Mouse (Mus musculus) heart, postnatal 0 days (tissue): ENCODE measurements around the gene Slc22a5. TPM values are rescaled to one million over a fixed set of nuclear protein-coding genes. Genes with fewer than 3 reads are reported as not detected.

Source experiments
- ATAC-seq: fragments of 200-750 bp; cut with Nextera tagmentation; 2 replicates; pipeline ENCODE4 v1.8.0; 2017; ENCODE audit warnings: low read depth, moderate number of reproducible peaks, moderate library complexity; ENCODE audit not compliant: insufficient read depth
- DNase-seq: peaks from one replicate; pipeline ENCODE4 v3.0.0-alpha.2; 2016; ENCODE audit warnings: low spot score
- H3K27ac ChIP-seq: fragments of 300-500 bp; sonication (generic); 2 replicates; pipeline ENCODE4 v1.5.1; 2014; ENCODE audit warnings: low read depth, mild to moderate bottlenecking
- H3K27me3 ChIP-seq: fragments of 300-500 bp; sonication (generic); 2 replicates; pipeline ENCODE4 v1.6.1; 2014; ENCODE audit warnings: low read length, mixed read lengths; ENCODE audit not compliant: control insufficient read depth, insufficient read depth
- H3K36me3 ChIP-seq: fragments of 300-500 bp; sonication (generic); replicated peaks from 2 replicates; pipeline ENCODE4 v1.6.1; 2014; ENCODE audit warnings: low read length, mixed read lengths; ENCODE audit not compliant: control insufficient read depth, insufficient read depth
- H3K4me1 ChIP-seq: fragments of 300-500 bp; sonication (generic); 2 replicates; pipeline ENCODE4 v1.6.1; 2014; ENCODE audit warnings: antibody characterized with exemption; ENCODE audit not compliant: control insufficient read depth, insufficient read depth
- H3K4me2 ChIP-seq: fragments of 300-500 bp; sonication (generic); 2 replicates; pipeline ENCODE4 v1.6.1; 2014; ENCODE audit warnings: low read depth, mild to moderate bottlenecking, low read length, moderate library complexity
- H3K4me3 ChIP-seq: fragments of 300-500 bp; sonication (generic); 2 replicates; pipeline ENCODE4 v1.5.1; 2014; ENCODE audit warnings: low read depth, low read length
- H3K9ac ChIP-seq: fragments of 300-500 bp; sonication (generic); replicated peaks from 2 replicates; pipeline ENCODE4 v1.6.1; 2014; ENCODE audit warnings: low read depth, low read length, mixed read lengths
- H3K9me3 ChIP-seq: fragments of 300-500 bp; sonication (generic); replicated peaks from 2 replicates; pipeline ENCODE4 v1.6.1; 2016; ENCODE audit warnings: low read length; ENCODE audit not compliant: control insufficient read depth
- CTCF ChIP-seq: IDR thresholded peaks from 2 replicates; pipeline ENCODE4 v1.5.1; 2016; ENCODE audit warnings: antibody characterized with exemption, control low read depth, low read depth
- EP300 ChIP-seq: IDR thresholded peaks from 2 replicates; pipeline ENCODE4 v1.6.1; 2016; ENCODE audit warnings: antibody characterized with exemption, low read depth
- WGBS: fragments of 180-500 bp; shearing (Covaris S2); extraction: QIAGEN DNeasy Blood & Tissue Kit; methylation state at CpG from one replicate; pipeline ENCODE4 v1.1.7; 2014; 5-methylcytosine and 5-hydroxymethylcytosine counted together
- polyA plus RNA-seq: library from polyadenylated mRNA; unstranded; fragments of >200 nt; fragmentation: Nextera tagmentation; extraction: Ambion mirVana; gene quantifications from 2 replicates; pipeline ENCODE4 v1.2.1, GENCODE M21; 2015
- total RNA-seq: library from RNA; depleted of rRNA; stranded (reverse); fragments of >200 nt; gene quantifications from 2 replicates; pipeline ENCODE4 v1.2.3, GENCODE M21; 2014; ENCODE audit warnings: low replicate concordance

The Slc22a5 gene
- total and polyA plus RNA-seq, 2 experiments from 2014 or later = 14.5 to 15.6 TPM

- Histone ChIP-seq H3K4me3 (no peak overlapping the region), H3K4me1 (no peaks in the 10 kb centered on the region), H3K36me3 (no peaks in the 10 kb centered on the region), H3K27ac (no peak overlapping the region), H3K9ac (no peak overlapping the region), H3K4me2 (no peak overlapping the region), H3K9me3 (no peaks in the 10 kb centered on the region), H3K27me3 (no peaks in the 10 kb centered on the region)
- TF ChIP-seq EP300 (no peak), CTCF (no peak)
- WGBS = 90% methylated on average over 5 of the region's 5 CpGs
- ATAC-seq (no peak), DNase-seq (no peak)
Observed at GRCm38 (mm10) chr11:53926303-53926702, 34.8 kb upstream of the Slc22a5 start.

DNA sequence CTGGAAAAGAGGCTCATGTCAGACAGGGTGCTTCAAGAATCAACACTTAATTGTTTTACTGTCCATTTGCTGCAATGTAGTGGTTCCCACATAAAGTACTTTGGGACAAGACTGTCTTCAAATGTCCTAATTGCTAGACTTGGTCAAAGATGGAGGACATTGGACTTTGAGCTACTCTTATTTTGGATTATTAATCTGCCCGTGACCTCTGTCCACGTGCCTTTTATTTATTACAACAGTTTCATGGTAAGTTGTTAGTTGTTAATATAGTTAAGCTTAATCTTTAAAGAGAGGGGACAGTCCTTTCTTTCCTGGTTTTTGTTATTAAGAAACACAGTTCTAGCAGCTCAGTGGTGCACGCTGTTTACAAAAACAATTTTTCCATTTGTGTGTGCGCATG lies 27.4 kb upstream of the Slc22a5 start:
- H3K27ac ChIP-seq = no peak overlapping the region

GRCm38 (mm10) chr11:53911011-53911410 lies 19.6 kb upstream of the Slc22a5 start:
- WGBS = 63% methylated on average over 4 of the region's 4 CpGs
- no peak overlapping the region for H3K4me3 ChIP-seq
- no peak overlapping the region for H3K4me2 ChIP-seq
- H3K27ac ChIP-seq = no peak overlapping the region
- H3K27me3 ChIP-seq = no peaks in the 10 kb centered on the region
- no peaks in the 10 kb centered on the region for H3K9me3 ChIP-seq
- no peak for DNase-seq
- no peaks in the 10 kb centered on the region for H3K4me1 ChIP-seq
- TF ChIP-seq CTCF (no peak), EP300 (no peak)
- ATAC-seq = no peak
- H3K36me3 ChIP-seq = no peaks in the 10 kb centered on the region
- H3K9ac ChIP-seq = no peak overlapping the region

More for the DNA sequence above, 27.4 kb upstream of the Slc22a5 start:
- Histone ChIP-seq H3K27me3 (no peaks in the 10 kb centered on the region), H3K36me3 (no peaks in the 10 kb centered on the region), H3K4me2 (no peak overlapping the region), H3K4me1 (no peaks in the 10 kb centered on the region), H3K9ac (no peak overlapping the region), H3K9me3 (no peaks in the 10 kb centered on the region), H3K4me3 (no peak overlapping the region)
- no peak for ATAC-seq
- no peak for DNase-seq
- WGBS = 96% methylated on average over 4 of the region's 4 CpGs
- no peak for TF ChIP-seq EP300
- TF ChIP-seq CTCF = no peak

GRCm38 (mm10) chr11:53908686-53909085 lies 17.2 kb upstream of the Slc22a5 start:
- no peak for ATAC-seq
- Histone ChIP-seq H3K27me3 (no peaks in the 10 kb centered on the region), H3K27ac (no peak overlapping the region), H3K4me2 (no peak overlapping the region), H3K4me3 (no peak overlapping the region), H3K36me3 (no peaks in the 10 kb centered on the region), H3K4me1 (0 out of 2 replicates have a peak, but pooled peaks cover 4% of the 10 kb centered on the region), H3K9me3 (no peaks in the 10 kb centered on the region), H3K9ac (no peak overlapping the region)
- no peak for DNase-seq
- TF ChIP-seq EP300 (no peak), CTCF (no peak)
- 78% methylated on average over 8 of the region's 8 CpGs for WGBS

DNA sequence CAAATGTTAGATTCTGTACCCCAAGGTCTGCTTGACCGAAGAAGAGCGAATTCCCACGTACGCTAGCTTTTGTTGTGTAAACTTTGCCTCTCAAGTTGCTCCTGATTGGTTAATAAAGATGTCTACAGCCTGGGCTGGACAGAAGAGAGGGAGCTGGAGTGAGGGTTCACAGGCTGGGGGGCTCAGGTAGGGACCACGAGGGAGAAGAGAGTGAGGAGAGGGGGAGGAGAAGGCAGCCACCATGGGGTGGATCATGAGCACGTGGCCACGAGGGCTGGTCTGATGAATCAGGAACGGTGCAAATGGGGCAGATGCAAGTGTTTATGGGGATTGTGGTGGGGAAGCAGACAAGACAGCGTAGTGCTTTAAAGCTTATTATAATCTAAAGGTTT lies 13.1 kb upstream of the Slc22a5 start:
- no peak for TF ChIP-seq CTCF
- no peak for TF ChIP-seq EP300
- ATAC-seq = no peak

More for the DNA sequence above, 13.1 kb upstream of the Slc22a5 start:
- no peak overlapping the region for H3K4me2 ChIP-seq
- H3K4me1 ChIP-seq = 0 out of 2 replicates have a peak, but pooled peaks cover 4% of the 10 kb centered on the region
- no peaks in the 10 kb centered on the region for H3K9me3 ChIP-seq
- no peaks in the 10 kb centered on the region for H3K27me3 ChIP-seq
- no peak for DNase-seq
- H3K4me3 ChIP-seq = no peak overlapping the region
- H3K36me3 ChIP-seq = no peaks in the 10 kb centered on the region
- WGBS = 83% methylated on average over 9 of the region's 9 CpGs
- no peak overlapping the region for H3K9ac ChIP-seq
- no peak overlapping the region for H3K27ac ChIP-seq
